Mouse (Mus musculus) adrenal gland, postnatal 14 days (tissue): ENCODE measurements around the gene Tsga10ip. TPM values are rescaled to one million over a fixed set of nuclear protein-coding genes. Genes with fewer than 3 reads are reported as not detected.
A peak's percentile ranks its signal among the peaks of the same experiment; 100 is the strongest.

Source experiments
- DNase-seq: peaks from one replicate; pipeline ENCODE4 v3.0.0; 2021; ENCODE audit warnings: mixed read lengths
- long read RNA-seq, 2 experiments: library from polyadenylated mRNA; stranded (forward); transcript quantifications; one replicate each; pipeline ENCODE4 v2.0.0; 2021
- total RNA-seq: library from RNA; stranded (reverse); gene quantifications from 2 replicates; pipeline ENCODE4 v1.2.3, GENCODE M21; 2021

Gene Tsga10ip
- total RNA-seq, result not detected in 2 replicates
- long read RNA-seq, experiment 1, result 0 reads
- long read RNA-seq, experiment 2, result 0 reads

GRCm38 (mm10) chr19:5402293-5402692, at the start of gene Tsga10ip:
TSS of gene Tsga10ip (minus strand) at chr19:5402526.
- no peak for DNase-seq

GRCm38 (mm10) chr19:5451766-5452165, 49.4 kb upstream of the Tsga10ip start:
- DNase-seq, result no peak

- no peak for DNase-seq
These were observed 47.3 kb upstream of the Tsga10ip start for GRCm38 (mm10) chr19:5449673-5450072.

- peak; percentile 62 for DNase-seq
These were observed 46.2 kb upstream of the Tsga10ip start for GRCm38 (mm10) chr19:5448354-5449150.

GRCm38 (mm10) chr19:5447515-5448353, 45.4 kb upstream of the Tsga10ip start, which contains the start of gene Fosl1:
TSS of gene Fosl1 (plus strand) at chr19:5447547.
- DNase-seq, result peak; percentile 81

GRCm38 (mm10) chr19:5445747-5446146, 43.4 kb upstream of the Tsga10ip start:
- no peak for DNase-seq

GRCm38 (mm10) chr19:5444954-5445353, 42.6 kb upstream of the Tsga10ip start:
- DNase-seq, result no peak

GRCm38 (mm10) chr19:5444371-5444908, 42.1 kb upstream of the Tsga10ip start:
- DNase-seq, result no peak

GRCm38 (mm10) chr19:5433951-5434350, 31.6 kb upstream of the Tsga10ip start:
- DNase-seq, result no peak

GRCm38 (mm10) chr19:5432992-5433852, 30.9 kb upstream of the Tsga10ip start:
- peak; percentile 84 for DNase-seq

- peak; percentile 53 for DNase-seq
These were observed 29.7 kb upstream of the Tsga10ip start for GRCm38 (mm10) chr19:5431911-5432464.

- peak; percentile 54 for DNase-seq
These were observed 28.1 kb upstream of the Tsga10ip start for GRCm38 (mm10) chr19:5430408-5430807.

GRCm38 (mm10) chr19:5429806-5430205, 27.5 kb upstream of the Tsga10ip start:
- DNase-seq, result peak; percentile 91

GRCm38 (mm10) chr19:5429219-5429618, 26.9 kb upstream of the Tsga10ip start:
- no peak for DNase-seq

- peak; percentile 63 for DNase-seq
These were observed 25.8 kb upstream of the Tsga10ip start for GRCm38 (mm10) chr19:5428083-5428482.

- DNase-seq, result no peak
These were observed 24.4 kb upstream of the Tsga10ip start for GRCm38 (mm10) chr19:5426640-5427290.

GRCm38 (mm10) chr19:5425906-5426565, 23.7 kb upstream of the Tsga10ip start:
- DNase-seq, result no peak

GRCm38 (mm10) chr19:5424782-5425741, 22.7 kb upstream of the Tsga10ip start, which contains the start of the genes Drap1 and AI837181:
TSS of gene Drap1 (minus strand) at chr19:5424979.
TSS of gene AI837181 (plus strand) at chr19:5425144.
- peak; percentile 98 for DNase-seq
